Mouse (Mus musculus): ENCODE data around the gene Sult4a1. TPM values are rescaled to one million over a fixed set of nuclear protein-coding genes. Genes with fewer than 3 reads are reported as not detected.

Sult4a1 gene
- total RNA-seq (2023): not detected

DNA sequence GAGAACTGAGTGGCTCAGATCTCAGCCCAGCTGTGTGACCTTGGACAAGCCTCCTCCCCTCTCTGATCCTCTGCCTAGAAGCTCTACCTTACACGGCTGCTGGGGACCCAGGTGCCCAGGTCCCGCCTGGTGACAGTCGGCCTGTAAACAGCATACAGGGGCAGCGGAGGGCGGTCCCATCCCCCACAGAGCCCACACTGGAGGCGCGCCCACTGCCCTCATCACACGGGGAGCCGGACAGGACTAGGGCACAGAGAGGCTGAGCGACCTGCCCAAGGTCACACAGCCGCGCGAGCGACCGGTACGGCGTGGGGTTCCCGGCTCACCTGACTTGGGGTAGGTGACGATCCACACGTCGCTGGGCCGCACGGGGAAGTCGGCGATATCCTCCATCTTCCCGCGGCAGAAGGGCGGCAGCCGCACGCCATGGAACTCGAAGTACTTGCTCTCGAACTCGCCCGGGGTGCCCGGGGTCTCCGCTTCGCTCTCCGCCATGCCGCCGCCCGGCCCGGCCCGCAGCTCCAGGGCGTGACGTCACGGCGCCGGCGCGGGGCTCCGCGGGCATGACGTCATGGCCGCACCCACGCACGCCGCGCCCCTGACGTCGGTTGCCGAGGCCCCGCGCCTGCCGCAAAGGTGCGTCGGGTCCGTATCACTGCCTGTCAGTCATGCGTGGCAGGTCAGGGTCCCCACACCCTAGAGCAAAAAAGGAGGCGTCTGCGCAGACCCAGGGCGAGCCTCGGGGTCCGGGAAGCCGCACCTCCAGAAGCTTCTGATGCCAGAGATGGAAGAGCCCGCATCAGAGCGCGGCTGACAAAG is at the start of gene Sult4a1:
Gene Sult4a1, minus strand, starts transcription at position 650 of the 819 bp plus-strand sequence.

DNA sequence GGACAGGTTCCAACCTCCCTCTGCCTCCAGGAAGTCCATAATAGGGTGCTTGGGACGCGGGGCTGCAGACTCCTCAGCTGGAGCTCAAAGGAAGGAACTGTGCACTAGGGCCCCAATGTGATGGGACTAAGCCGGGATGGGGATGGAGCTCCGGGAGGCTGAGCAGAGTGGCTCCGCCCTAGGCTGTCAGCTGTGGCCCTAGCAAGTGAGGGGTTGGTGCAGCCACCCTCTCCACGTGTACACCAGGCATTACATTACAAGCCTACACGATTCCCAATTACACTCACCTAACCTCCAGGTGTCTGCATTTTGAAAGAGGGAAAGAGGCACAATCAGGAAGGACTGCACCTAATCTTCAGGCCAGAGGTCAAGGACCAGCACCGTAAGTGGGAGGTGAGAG is 17.5 kb upstream of the Sult4a1 start, which contains the start of gene Pnpla5:
Gene Pnpla5, minus strand, starts transcription at position 101 of the 400 bp plus-strand sequence.

DNA sequence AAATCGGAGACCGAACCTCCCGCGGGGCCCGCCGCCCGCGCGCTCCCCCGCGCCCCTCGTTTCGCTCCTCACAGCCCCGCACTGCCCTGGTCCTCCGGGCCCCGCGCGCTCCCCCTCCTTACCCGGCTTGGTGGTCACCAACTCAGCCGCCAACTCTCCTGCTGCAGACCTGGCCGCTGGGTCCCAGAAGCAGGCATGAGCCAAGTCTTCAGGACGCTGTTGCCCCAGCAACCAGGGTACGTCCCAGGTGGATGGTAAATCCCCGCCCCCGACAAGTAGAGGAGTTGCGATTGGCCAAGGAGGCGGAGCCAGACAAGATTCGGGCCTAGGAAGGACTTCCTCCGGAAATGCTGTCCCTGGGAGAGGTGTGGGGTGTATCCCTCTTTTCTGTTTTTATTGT is 40.4 kb downstream of the Sult4a1 start, which contains the start of gene Efcab6:
Gene Efcab6, minus strand, starts transcription at position 240 of the 400 bp plus-strand sequence.

Other genes with a start within 250 kb of the Sult4a1 start
- not detected for gene Efcab6, start 40.4 kb downstream of the Sult4a1 start, total RNA-seq (2023)
- under 1 TPM; 0.24 to 0.29 TPM for gene Pnpla5, start 17.4 kb upstream of the Sult4a1 start, total RNA-seq (2023)
- under 1 TPM; 0.58 to 0.63 TPM for gene Pnpla3, start 62.1 kb upstream of the Sult4a1 start, total RNA-seq (2023)
- gene Samm50, start 86.5 kb upstream of the Sult4a1 start, total RNA-seq (2023): 10 to 100 TPM; 54.3 to 57.5 TPM
- gene Parvb, start 126.3 kb upstream of the Sult4a1 start, total RNA-seq (2023): 10 to 100 TPM; 32.5 to 36.3 TPM
- gene Parvg, start 218.3 kb upstream of the Sult4a1 start, total RNA-seq (2023): 100 to 1,000 TPM; 125 to 130 TPM

Measured in monocyte, adult 59 days (primary cell).